Comparison of ENCODE assay signal across 16 mouse cellular contexts in the genomic region with DNA sequence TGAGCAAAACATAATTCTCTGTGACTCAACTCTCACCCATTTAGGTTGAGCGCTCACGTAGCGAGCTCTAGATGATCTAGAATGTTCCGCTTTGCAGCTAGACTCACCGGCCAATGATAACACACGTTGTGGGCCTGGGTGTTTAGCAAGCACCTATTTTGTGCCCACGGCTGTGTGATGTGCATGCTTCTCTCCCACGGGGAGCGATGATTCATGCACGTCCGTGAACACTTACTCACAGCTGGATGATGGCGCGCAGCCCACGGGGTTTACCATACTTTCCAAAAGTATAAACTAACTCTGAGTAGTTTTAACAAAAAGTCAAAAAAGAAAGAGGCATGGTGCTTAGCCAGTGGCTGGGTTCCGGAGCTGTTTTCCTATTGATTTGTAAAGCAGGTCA.
DNase-seq lines count a peak whose midpoint lies in the region.
"Had no signal": no experiment of that assay in that cellular context is flagged by ENCODE, and none has a peak within 500 bp of the region (broad histone marks: within the 10 kb centered on the region; RNA-seq: fewer than 3 reads in every experiment).

No protein-coding gene starts in this region.

- peak; percentile 7 for DNase-seq in gastrocnemius, postnatal 14 days
- no peak for DNase-seq in gastrocnemius, postnatal 25 days
- DNase-seq in right cerebral cortex, adult 18-20 months, result peak; percentile 79
- DNase-seq in right cerebral cortex, postnatal 10 days (ENCODE audit: low spot score in 2 of 2), result no peak
- DNase-seq in fat pad, adult 2 months (ENCODE audit: extremely low read depth, low read depth, low spot score), result peak; percentile 10
- DNase-seq in left cerebral cortex, postnatal 14 days (ENCODE audit: low spot score in 2 of 2), result peak; percentile 36 to 63
- DNase-seq in ovary, adult 18-20 months (ENCODE audit: low spot score), result no peak
- no peak for DNase-seq in adrenal gland, adult 18-20 months (ENCODE audit: low spot score in 2 of 2)
- DNase-seq: adrenal gland, postnatal 36 days; cerebellum, adult 8-10 months; heart, postnatal 36 days; kidney, postnatal 36 days; layer of hippocampus, adult 9-11 months; lung, adult 2 months; spleen, adult 18-20 months; thymus, postnatal 25 days had no signal

- intact Hi-C loops in gastrocnemius, postnatal 14 days (cut with DNase I; ENCODE audit: low total_unique reads), result no loop called here
- intact Hi-C loops in left cerebral cortex, postnatal 14 days (cut with DNase I), result no loop called here

Comparison
In these comparisons a context has a peak if more than half of its experiments do, and no peak if none do; other contexts are left out.
1. DNase-seq: peak in gastrocnemius, postnatal 14 days (single experiment), right cerebral cortex, adult 18-20 months (single experiment), fat pad, adult 2 months (single experiment) and left cerebral cortex, postnatal 14 days (2 of 2); none in gastrocnemius, postnatal 25 days (single experiment), right cerebral cortex, postnatal 10 days (0 of 2), ovary, adult 18-20 months (single experiment) and adrenal gland, adult 18-20 months (0 of 2).